Mouse (Mus musculus) mesoderm, embryonic 11.5 days (tissue): ENCODE results near the gene Pnpo.

ENCODE experiments used
- DNase-seq: peaks from one replicate; pipeline ENCODE4 v3.0.0-alpha.2; 2012; ENCODE audit warnings: low read depth, low spot score

Pnpo gene

GRCm38 (mm10) chr11:96943746-96944304, at the start of gene Pnpo:
Pnpo (minus strand) TSS chr11:96943986.
- peak; percentile 94 for DNase-seq

- peak; percentile 70 for DNase-seq
Measured at GRCm38 (mm10) chr11:96992722-96993311, 49.0 kb upstream of the Pnpo start.

- no peak for DNase-seq
Measured at GRCm38 (mm10) chr11:96991501-96991900, 47.7 kb upstream of the Pnpo start.

GRCm38 (mm10) chr11:96987873-96988655, 44.3 kb upstream of the Pnpo start:
- DNase-seq, result no peak

GRCm38 (mm10) chr11:96986463-96986862, 42.7 kb upstream of the Pnpo start:
- no peak for DNase-seq

- DNase-seq, result no peak
Measured at GRCm38 (mm10) chr11:96984903-96985302, 41.1 kb upstream of the Pnpo start.

- DNase-seq, result no peak
Measured at GRCm38 (mm10) chr11:96982859-96983258, 39.1 kb upstream of the Pnpo start, which contains the start of gene Sp2. Sp2 (minus strand) TSS chr11:96982959.

- peak; percentile 85 for DNase-seq
Measured at GRCm38 (mm10) chr11:96982355-96982754, 38.6 kb upstream of the Pnpo start.

GRCm38 (mm10) chr11:96981461-96981860, 37.7 kb upstream of the Pnpo start:
- DNase-seq, result no peak

- DNase-seq, result no peak
Measured at GRCm38 (mm10) chr11:96980021-96980420, 36.2 kb upstream of the Pnpo start.

GRCm38 (mm10) chr11:96979329-96979728, 35.5 kb upstream of the Pnpo start:
- no peak for DNase-seq

- DNase-seq, result no peak
Measured at GRCm38 (mm10) chr11:96978401-96979246, 34.8 kb upstream of the Pnpo start.

- DNase-seq, result peak; percentile 100
Measured at GRCm38 (mm10) chr11:96977606-96978400, 34.0 kb upstream of the Pnpo start.

GRCm38 (mm10) chr11:96976911-96977591, 33.3 kb upstream of the Pnpo start:
- DNase-seq, result peak; percentile 84

- no peak for DNase-seq
Measured at GRCm38 (mm10) chr11:96976379-96976687, 32.5 kb upstream of the Pnpo start.

GRCm38 (mm10) chr11:96975511-96976378, 32.0 kb upstream of the Pnpo start:
- no peak for DNase-seq

- no peak for DNase-seq
Measured at GRCm38 (mm10) chr11:96974813-96975212, 31.0 kb upstream of the Pnpo start.

- DNase-seq, result no peak
Measured at GRCm38 (mm10) chr11:96973426-96973964, 29.7 kb upstream of the Pnpo start.

- DNase-seq, result no peak
Measured at GRCm38 (mm10) chr11:96972906-96973305, 29.1 kb upstream of the Pnpo start.
